Mouse (Mus musculus) right cerebral cortex, postnatal 4 days (tissue): ENCODE measurements around the gene 4930595D18Rik.

ENCODE experiments used
- DNase-seq: peaks from one replicate; pipeline ENCODE4 v3.0.0-alpha.2; 2022

Gene 4930595D18Rik

GRCm38 (mm10) chr12:111134791-111135733, 49.2 kb downstream of the 4930595D18Rik start:
- peak; percentile 16 for DNase-seq

- DNase-seq = peak; percentile 15
Measured at GRCm38 (mm10) chr12:111134169-111134568, 50.1 kb downstream of the 4930595D18Rik start.

- no peak for DNase-seq
Measured at GRCm38 (mm10) chr12:111125666-111126065, 58.6 kb downstream of the 4930595D18Rik start.

- no peak for DNase-seq
Measured at GRCm38 (mm10) chr12:111124601-111125260, 59.6 kb downstream of the 4930595D18Rik start.

GRCm38 (mm10) chr12:111122332-111122852, 61.9 kb downstream of the 4930595D18Rik start:
- no peak for DNase-seq

- DNase-seq = no peak
Measured at GRCm38 (mm10) chr12:111120976-111121645, 63.2 kb downstream of the 4930595D18Rik start.

- DNase-seq = no peak
Measured at GRCm38 (mm10) chr12:111119506-111120085, 64.7 kb downstream of the 4930595D18Rik start.

- DNase-seq = no peak
Measured at GRCm38 (mm10) chr12:111114593-111114992, 69.7 kb downstream of the 4930595D18Rik start.

- no peak for DNase-seq
Measured at GRCm38 (mm10) chr12:111111176-111111575, 73.1 kb downstream of the 4930595D18Rik start.
